Mouse (Mus musculus) heart, postnatal 14 days (tissue): Measurements from ENCODE around the gene Golph3l. TPM values are rescaled to one million over a fixed set of nuclear protein-coding genes. Genes with fewer than 3 reads are reported as not detected.
"Not testable (repeated sequence)": the region's sequence is repeated elsewhere in the genome, so short reads cannot be mapped to it uniquely, and the experiment has no call there.

Experiments
- DNase-seq, 2 experiments: peaks; one replicate each; pipeline ENCODE4 v3.0.0; 2021 to 2022
- intact Hi-C: fragments of 180-260 bp; cut with DNase I; formaldehyde crosslinking; loops from one replicate; pipeline ENCODE4 v1.15.1; 2025
- total RNA-seq, 2 experiments: library from RNA; stranded (reverse); gene quantifications; 2 replicates each; pipeline ENCODE4 v1.2.3; 2021

Gene Golph3l
- total RNA-seq, 2 experiments from 2014 or later = 19.8 to 20.5 TPM

DNA sequence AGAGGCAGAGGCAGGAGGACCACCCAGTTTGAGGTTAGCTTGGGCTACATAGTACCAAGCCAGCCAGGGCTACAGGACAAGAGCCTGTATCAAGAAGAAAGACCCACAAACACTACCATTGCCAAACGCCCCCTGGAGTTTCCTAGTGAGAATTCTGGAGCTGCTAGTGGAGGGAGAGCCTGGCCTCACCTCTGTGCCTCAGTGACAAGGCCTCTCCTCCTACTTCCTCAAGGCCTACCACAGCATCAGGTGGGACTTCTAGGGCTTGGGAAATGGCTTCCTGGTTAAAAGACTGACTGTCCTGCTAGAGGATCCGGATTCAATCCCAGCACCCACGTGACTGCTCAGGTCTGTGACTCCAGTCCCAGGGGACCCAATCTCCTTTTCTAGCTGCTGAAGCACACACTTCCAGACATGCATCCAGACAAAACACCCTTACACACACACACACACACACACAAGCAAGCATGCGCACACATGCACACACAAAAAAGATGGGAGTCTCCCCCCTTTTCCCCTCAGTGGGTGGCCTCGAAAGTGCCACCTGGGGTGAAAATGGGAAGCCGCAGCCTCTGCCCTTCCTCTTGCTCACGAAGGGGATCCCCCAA lies 63.6 kb downstream of the Golph3l start:
- DNase-seq = no peak
- intact Hi-C loops = no loop called here

DNA sequence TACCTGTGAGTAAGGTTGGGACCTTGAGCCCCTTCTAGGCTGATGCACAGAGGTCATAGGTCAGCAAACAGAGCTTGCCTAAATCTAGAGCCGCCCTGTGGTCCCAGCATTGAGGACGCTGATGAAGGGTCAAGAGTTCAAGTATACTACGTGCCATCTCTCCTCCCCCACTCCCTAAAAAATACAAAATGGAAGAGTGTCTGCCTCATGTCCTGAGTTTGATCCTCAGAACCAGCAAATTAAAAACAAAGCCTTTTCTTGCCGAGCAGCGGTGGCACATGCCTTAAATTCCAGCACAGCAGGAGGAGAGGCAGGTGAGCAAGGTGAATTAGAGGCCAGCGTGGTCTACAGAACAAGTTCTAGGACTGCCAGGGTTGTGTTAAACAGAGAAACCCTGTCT lies 64.1 kb downstream of the Golph3l start:
- intact Hi-C loops = no loop called here
- no peak for DNase-seq

DNA sequence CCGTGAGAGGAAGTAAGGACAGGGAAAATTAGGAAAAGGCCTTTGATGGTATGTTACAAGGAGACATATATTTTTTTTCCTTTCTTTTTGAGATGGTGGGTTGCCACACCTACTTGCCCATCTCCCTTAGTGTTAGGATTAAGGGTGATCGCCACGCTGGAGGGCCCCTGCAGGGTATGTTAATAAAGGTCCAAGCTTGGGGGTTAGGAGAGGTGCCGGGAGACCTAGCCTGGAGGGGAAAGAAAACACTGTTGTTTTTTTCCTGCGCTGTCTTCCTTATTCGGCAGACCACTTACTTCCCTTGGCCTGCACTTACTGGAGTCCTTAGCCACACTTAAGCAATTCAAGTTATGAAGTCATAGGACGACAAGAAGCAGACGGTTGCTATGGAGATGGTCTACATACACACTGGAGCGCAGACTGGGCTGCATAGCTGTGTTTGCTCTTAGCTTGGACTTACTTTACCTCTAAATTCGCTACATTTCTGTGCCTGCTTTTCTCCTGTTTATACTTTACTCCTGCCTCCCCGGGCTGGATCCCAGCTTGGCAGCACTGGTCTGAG lies 64.8 kb downstream of the Golph3l start:
- DNase-seq = no peak

DNA sequence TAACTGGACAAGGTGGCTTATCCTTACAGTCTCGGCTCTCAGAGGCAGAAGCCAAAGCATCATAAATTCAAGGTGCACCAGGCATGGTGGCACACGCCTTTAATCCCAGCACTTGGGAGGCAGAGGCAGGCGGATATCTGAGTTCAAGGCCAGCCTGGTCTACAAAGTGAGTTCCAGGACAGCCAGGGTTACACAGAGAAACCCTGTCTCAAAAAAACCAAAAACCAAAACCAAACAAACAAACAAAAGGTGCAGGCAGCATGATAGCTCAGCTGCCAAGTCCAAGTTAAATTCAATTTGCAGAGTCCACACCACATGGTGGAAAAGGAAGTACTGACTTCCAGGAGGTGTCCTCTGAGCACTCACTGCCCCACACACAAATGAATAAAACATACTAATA lies 65.6 kb downstream of the Golph3l start:
- DNase-seq, intact Hi-C loops: not testable (repeated sequence)

More for the DNA sequence above, 64.8 kb downstream of the Golph3l start:
- intact Hi-C loops = no loop called here

DNA sequence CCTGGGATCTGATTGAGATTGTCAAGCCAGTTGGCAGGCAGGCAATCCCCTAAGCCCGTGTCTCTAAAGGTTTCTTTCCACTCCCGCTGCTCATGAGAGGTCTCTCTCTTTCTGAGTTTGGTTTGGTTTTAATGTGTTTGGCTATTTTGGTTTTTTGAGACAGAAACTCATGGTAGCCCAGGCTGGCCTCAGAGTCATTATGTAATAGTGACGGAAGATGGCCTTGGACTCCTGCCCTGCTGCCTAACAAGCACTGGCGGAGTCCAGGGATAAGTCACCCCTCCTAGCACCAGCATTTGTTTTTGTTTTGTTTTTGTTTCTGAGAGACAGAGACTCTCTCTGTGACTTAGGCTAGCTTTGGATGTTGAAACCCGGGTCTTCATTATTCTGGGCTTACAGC lies 66.7 kb downstream of the Golph3l start:
- intact Hi-C loops = no loop called here
- no peak for DNase-seq

DNA sequence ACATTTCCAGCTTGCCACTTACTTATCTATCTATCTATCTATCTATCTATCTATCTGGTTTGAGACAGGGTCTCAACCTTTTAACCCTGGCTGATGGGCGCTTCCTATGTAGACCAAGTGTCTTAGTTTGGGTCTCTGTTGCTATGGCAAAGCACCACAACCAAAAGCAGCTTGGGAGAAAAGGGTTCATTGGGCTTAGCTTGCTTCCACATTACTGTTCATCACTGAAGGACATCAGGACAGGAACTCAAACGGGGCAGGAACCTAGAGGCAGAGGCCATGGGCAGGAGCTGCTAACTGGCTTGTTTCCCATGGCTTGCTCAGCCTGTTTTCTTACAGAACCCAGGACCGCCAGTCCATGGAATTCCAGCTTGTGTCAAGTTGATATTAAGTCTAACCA lies 68.4 kb downstream of the Golph3l start:
- no peak for DNase-seq

DNA sequence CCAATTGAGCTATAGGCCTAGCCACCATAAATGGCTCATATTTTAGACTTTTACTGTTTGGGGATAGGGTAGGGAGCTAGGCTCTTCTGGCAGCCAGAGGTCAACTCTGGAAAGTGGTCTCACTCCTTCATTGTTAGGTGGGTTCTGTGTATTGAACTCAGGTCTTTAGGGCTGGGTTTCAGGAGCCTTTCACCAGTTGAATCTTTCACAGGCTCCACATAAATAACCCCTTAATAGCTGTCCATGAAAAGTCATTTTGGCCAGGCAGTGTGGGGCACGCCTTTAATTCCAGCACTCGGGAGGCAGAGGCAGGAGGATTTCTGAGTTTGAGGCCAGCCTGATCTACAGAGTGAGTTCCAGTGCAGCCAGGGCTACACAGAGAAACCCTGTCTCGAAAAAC lies 69.0 kb downstream of the Golph3l start:
- intact Hi-C loops = loop anchor here (2.0 kb wide), 1 partner anchor 23 kb away; no protein-coding TSS in a partner anchor
- DNase-seq = no peak

More for the DNA sequence above, 68.4 kb downstream of the Golph3l start:
- intact Hi-C loops = loop anchor here (2.0 kb wide), 1 partner anchor 22 kb away; no protein-coding TSS in a partner anchor

DNA sequence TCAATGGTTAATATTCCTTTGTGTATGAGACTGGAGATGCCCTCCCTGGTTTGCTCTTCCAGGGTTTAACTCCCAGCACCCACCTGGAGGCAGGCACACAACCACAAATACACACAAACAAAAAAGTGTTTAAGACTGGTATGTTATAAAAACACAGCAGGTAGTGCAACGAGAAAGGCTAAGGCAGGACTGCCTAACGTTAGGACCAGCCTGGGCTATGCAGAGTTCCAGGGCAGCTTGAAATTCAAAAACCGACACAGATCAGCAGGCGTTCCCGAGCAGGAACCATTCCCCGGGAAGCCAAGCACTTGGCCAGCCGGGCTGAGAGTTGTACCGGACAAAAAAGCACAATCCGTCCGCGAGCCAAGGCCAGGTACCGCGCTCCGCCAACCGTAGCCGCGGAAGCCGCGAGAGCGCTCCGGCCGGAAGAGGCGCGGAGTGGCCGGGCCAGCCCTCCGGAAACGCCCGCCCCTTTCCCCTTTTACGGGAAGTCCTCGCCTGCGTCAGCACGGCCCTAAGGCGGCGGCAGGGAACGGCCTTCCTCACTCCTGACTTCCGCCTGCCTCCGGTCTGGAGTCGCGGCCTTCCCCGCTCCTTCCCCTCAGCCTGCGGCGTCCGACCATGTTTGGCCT lies 69.6 kb downstream of the Golph3l start, which contains the start of gene Mcl1:
Mcl1 (plus strand) TSS at position 553 of the 632 bp plus-strand sequence.
- DNase-seq = peak; percentile 97
- intact Hi-C loops = no loop called here

DNA sequence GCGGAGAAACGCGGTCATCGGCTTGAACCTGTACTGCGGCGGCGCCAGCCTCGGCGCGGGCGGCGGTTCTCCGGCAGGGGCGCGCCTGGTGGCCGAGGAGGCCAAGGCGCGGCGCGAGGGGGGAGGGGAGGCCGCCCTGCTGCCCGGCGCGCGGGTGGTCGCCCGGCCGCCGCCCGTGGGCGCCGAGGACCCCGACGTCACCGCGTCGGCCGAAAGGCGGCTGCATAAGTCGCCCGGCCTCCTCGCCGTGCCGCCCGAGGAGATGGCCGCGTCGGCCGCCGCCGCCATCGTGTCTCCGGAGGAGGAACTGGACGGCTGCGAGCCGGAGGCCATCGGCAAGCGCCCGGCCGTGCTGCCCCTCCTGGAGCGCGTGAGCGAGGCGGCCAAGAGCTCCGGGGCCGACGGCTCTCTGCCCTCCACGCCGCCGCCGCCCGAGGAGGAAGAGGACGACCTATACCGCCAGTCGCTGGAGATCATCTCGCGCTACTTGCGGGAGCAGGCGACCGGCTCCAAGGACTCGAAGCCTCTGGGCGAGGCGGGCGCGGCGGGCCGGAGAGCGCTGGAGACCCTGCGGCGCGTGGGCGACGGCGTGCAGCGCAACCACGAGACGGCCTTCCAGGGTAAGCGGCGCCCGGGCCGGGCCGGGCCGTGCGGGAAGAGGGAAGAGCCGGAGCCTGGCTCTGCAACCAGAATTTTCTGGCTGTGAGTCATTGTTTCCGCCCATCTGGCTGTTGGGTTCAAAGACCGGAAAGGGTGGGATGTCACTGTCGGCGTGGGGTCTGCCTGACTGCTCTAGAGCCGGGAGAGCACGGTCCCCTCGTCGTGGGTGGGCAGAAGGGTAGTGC lies 70.4 kb downstream of the Golph3l start:
- peak; percentile 80 to 83 for DNase-seq
- intact Hi-C loops = loop anchor here (1.0 kb wide), 1 partner anchor 16 kb away; no protein-coding TSS in a partner anchor

DNA sequence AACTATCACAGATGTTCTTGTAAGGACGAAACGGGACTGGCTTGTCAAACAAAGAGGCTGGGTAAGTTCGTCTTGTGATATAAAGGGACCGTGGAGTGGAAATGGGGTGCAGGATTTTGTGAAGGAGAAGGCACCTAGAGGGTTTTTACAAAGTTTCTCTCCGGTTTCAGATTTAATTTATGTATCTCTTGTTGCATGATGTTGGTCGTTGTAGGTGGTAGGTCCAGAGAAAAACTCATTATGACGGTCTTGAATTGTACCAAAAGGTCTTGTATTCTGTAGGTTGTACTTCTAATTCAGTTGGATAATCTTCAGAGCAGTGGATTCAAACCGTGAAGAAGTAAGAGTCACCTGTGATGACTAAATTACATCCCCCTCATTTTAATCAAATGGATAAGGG lies 71.2 kb downstream of the Golph3l start:
- DNase-seq = no peak
- intact Hi-C loops = loop anchor here (1.0 kb wide), 1 partner anchor 15 kb away; no protein-coding TSS in a partner anchor

DNA sequence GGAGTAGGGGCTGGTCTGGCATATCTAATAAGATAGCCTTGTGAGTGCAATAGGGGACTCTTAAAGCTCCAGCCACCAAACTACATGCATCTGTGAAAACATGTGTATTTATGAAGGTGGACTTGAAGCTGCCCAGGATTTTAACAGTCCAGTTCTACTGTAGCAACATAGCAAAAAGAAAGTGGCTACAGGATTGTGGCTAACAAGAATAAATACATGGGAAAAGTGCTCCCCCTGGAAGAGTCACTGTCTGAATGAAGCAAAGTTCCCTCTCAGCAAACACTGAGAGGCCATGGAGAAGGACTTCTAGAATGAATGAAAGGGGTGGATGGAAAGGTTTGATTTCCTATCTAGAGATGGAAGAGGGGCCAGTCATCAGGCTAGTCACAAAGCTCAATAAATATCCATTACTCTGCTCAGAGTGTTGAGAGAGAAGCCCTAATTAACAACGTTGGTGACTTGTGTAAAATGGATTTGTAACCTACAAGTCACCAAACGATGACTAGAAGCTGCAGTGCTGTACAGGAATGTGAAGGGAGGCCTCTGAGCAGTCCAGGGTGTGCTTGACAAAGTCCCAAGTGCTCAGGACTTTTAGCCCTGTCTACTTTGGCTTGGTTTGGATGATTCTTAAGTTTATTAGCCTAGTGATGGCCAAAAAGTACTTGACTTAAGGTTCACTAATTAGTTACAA lies 72.2 kb downstream of the Golph3l start:
- DNase-seq = peak; percentile 11 to 18
- intact Hi-C loops = no loop called here

DNA sequence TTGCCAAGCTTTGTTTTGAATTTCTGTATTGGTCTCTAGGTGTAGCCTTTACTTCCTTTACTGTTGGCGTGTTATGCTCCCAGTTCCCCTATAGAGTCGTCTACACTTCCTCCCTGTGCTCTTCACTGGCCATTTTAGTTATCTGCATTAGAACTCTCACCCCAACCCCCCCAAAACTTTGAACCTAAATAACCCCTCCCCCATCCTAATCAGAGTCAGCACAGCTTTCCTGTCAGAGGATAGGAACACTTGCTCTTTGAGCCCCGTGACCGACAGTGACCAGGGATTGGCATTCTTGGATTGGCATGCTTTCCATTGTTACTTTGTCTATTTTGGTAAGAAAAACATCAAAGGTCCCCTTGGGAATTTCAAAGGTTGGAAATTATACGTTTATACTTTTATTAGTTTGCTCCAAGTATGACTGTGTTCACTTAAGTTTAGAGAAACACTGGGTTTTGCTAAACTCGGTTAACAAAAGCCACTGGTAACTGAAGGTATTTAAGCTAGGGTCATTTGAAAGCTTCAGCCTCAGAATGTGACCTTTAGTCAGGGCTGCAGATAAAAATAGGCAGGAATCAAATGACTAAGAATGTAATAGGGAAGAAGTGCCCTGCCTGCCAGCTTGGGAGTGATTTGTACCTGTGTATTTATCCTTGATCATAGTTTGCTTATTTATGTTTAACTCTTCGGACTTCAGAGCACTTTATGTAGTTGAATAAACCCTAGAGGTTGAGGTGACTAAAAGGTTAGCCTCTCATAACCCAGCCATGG lies 73.4 kb downstream of the Golph3l start:
- peak; percentile 21 to 38 for DNase-seq
- intact Hi-C loops = no loop called here

DNA sequence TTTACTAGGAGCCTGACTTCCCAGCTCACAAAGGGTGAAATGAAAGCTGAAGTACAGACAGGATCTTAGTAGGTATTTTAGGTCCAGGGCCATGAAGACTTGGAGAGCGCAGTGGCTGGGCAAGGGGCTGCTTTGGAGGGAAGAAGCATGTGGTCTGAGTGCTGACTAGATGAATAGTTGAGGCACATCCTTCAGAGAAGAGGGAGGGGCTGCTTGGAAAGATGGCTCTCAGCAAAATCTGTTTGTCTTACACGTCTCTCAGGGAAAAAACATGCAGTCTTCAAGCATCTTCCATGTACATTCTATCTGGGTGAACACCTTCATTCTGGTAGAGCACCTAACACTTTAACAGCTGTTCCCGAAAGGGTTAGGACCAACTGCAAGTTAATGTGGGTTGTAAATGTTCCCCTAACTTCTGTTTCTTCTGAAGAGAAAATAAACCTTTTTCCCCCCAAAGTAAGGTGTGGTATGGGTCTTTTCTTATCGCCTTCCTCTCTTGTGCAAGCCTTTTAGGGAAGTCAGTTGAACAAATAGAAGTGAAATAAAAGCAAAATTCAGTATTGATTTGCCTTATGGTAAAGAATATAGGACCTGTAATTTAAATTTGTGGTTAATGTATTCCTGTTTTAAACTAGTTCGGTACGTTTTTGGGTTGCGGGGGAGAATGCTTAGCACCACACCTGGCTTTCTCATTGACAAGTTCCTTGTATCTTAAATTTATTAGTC lies 74.2 kb downstream of the Golph3l start:
- intact Hi-C loops = no loop called here

DNA sequence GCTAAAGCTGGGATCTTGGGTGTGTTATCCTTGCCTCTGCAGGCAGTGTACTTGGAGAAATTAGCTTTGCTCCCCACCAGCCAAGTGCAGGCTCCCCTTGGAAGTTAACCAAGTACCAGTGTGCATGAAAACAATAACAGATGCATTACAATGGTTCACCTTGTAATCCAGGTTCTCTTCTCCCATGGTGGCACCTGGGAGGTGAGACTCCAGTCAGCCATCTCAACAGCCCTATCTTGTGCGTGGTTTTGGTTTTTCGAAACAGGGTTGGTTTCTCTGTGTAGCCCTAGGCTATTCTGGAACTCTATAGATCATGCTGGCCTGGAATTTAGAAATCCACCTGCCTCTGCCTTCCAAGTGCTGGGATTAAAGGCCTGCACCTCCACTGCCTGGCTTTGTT lies 74.8 kb downstream of the Golph3l start:
- intact Hi-C loops = no loop called here
- peak; percentile 3 to 16 for DNase-seq

More for the DNA sequence above, 74.2 kb downstream of the Golph3l start:
- DNase-seq = peak in 1 of 2 experiments; percentile 4

DNA sequence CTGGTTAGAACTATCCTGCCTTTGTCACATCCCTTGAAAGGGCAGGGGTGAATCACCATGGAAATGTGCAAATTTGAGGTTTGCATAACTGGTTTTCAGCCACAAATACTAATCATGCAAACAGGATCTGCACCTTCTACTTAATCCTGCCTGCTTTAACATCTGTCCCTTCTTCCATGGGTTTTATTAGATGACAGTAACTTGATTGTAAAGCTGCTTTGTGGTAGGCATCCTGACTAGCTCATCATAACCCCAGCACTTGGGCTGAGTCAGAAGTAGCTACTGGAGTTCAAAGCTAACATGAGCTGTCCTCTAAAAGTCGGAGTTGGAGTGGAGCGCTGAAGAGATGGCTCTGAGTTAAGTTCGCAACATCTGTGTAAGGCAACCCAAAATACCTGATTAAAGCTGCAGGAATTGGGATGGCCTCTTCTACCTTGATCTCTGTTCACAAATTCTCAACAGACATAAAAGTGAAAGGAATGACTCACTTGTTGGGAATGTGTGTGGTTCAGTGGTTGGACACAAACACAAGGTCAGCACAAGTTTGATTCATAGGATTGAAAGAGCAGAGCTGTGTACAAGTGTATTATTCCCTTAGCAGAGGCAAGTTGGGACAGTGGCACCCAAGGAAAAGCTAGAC lies 75.4 kb downstream of the Golph3l start:
- intact Hi-C loops = no loop called here
- DNase-seq = no peak

DNA sequence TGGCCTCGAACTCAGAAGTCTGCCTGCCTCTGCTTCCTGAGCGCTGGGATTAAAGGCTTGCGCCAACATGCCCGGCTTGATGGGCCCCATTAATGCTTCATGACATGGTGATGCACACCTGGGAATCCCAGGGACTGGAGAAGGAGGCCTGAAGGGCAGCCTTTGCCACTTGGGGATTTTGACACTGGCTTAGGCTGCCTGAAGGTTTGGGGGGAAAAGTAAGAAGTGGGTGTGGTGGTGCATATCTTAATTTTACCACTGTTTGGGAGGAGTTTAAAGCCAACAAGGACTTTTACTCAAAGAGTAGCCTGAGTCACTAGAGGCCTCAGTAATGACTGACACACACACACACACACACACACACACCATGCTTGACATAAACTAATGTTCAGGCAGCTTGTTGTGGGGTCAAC lies 76.2 kb downstream of the Golph3l start:
- intact Hi-C loops = no loop called here
- DNase-seq = peak in 1 of 2 experiments; percentile 6

DNA sequence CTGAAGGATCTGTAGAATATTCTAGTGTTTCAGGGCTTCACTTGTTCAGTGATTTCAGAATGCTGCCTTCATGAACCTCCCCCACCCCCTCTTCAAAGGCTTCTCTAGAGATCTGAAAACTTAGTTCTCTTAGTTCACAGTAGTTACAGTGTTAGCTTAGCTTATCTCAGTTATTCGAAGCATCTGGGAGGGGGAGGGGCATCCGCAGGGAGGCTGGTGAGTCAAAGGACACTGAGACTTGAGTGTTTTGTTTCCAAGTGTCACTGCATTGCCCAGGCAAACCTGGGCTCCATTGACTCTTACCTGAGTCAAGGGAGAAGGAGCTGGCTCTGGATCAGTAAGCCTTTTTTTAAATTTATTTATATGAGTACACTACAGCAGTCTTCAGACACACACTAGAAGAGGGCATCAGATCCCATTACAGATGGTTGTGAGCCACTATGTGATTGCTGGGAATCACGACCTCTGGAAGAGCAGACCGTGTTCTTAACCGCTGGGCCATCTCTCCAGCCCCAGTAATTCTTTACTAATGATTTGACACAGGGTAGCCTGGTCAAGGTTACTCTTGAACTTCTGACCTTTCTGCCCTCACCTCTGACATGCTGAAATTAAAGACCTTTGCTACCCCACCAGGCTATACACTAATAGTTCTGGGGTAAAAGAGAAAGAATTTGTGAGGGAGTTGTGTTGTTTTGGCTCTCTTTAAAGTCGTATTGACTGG lies 77.5 kb downstream of the Golph3l start:
- intact Hi-C loops = no loop called here
- DNase-seq = peak; percentile 70 to 80

DNA sequence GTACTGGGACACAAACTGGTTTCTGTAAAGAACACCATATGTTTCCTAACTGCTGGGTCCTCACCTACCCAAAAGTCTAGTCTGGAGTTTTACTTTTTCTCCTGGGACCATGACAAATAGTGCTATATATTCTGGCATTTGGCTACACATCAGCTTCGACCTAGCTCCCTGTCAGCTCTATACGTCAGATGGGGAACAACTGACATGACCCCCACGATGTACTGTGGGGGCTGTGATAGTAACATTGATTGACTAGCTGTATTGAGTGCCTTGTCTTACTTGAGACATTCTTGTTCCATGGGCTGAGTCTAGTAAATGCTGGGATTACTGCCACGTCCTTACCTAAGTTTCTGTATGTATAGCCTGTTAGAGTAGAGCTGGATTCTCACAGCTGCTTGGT lies 78.8 kb downstream of the Golph3l start:
- intact Hi-C loops = no loop called here
- no peak for DNase-seq
